Mouse (Mus musculus): Measurements from ENCODE around the gene Nifk.

Nifk gene

GRCm38 (mm10) chr1:118321661-118322201 lies at the start of gene Nifk:
Nifk (plus strand) TSS chr1:118321839.
- DNase-seq (ENCODE audit: low spot score in 2 of 2), result peak; percentile 95 to 96

GRCm38 (mm10) chr1:118275139-118275538 lies 46.5 kb upstream of the Nifk start:
- DNase-seq (ENCODE audit: low spot score in 2 of 2), result peak in 1 of 2 experiments; percentile 13

GRCm38 (mm10) chr1:118292291-118292690 lies 29.3 kb upstream of the Nifk start:
- no peak for DNase-seq (ENCODE audit: low spot score in 2 of 2)

- no peak for DNase-seq (ENCODE audit: low spot score in 2 of 2)
Observed at GRCm38 (mm10) chr1:118294192-118294591, 27.4 kb upstream of the Nifk start.

GRCm38 (mm10) chr1:118294826-118295225 lies 26.8 kb upstream of the Nifk start:
- DNase-seq (ENCODE audit: low spot score in 2 of 2), result no peak

- DNase-seq (ENCODE audit: low spot score in 2 of 2), result no peak
Observed at GRCm38 (mm10) chr1:118296673-118297072, 25.0 kb upstream of the Nifk start.

- no peak for DNase-seq (ENCODE audit: low spot score in 2 of 2)
Observed at GRCm38 (mm10) chr1:118297719-118298118, 23.9 kb upstream of the Nifk start.

GRCm38 (mm10) chr1:118310780-118311621 lies 10.6 kb upstream of the Nifk start:
- DNase-seq (ENCODE audit: low spot score in 2 of 2), result peak; percentile 84 to 87

- no peak for DNase-seq (ENCODE audit: low spot score in 2 of 2)
Observed at GRCm38 (mm10) chr1:118311622-118312326, 9.9 kb upstream of the Nifk start, which contains the start of gene Tsn. Tsn (minus strand) TSS chr1:118311739.

GRCm38 (mm10) chr1:118320696-118321095 lies 943 bp upstream of the Nifk start:
- peak in 1 of 2 experiments; percentile 19 for DNase-seq (ENCODE audit: low spot score in 2 of 2)

- no peak for DNase-seq (ENCODE audit: low spot score in 2 of 2)
Observed at GRCm38 (mm10) chr1:118334749-118335713, 13.4 kb downstream of the Nifk start.

- DNase-seq (ENCODE audit: low spot score in 2 of 2), result no peak
Observed at GRCm38 (mm10) chr1:118335847-118336246, 14.2 kb downstream of the Nifk start.

GRCm38 (mm10) chr1:118337921-118338320 lies 16.3 kb downstream of the Nifk start:
- DNase-seq (ENCODE audit: low spot score in 2 of 2), result peak; percentile 7 to 16

- no peak for DNase-seq (ENCODE audit: low spot score in 2 of 2)
Observed at GRCm38 (mm10) chr1:118343649-118344435, 22.2 kb downstream of the Nifk start.

- no peak for DNase-seq (ENCODE audit: low spot score in 2 of 2)
Observed at GRCm38 (mm10) chr1:118349922-118350321, 28.3 kb downstream of the Nifk start.

- DNase-seq (ENCODE audit: low spot score in 2 of 2), result no peak
Observed at GRCm38 (mm10) chr1:118359071-118359761, 37.6 kb downstream of the Nifk start.

- DNase-seq (ENCODE audit: low spot score in 2 of 2), result no peak
Observed at GRCm38 (mm10) chr1:118367970-118368369, 46.3 kb downstream of the Nifk start.

GRCm38 (mm10) chr1:118368721-118369461 lies 47.3 kb downstream of the Nifk start:
- no peak for DNase-seq (ENCODE audit: low spot score in 2 of 2)

- no peak for DNase-seq (ENCODE audit: low spot score in 2 of 2)
Observed at GRCm38 (mm10) chr1:118377784-118378183, 56.1 kb downstream of the Nifk start.
